Comparison of ENCODE assay signal across 8 mouse cellular contexts in genomic region chr10:95398489-95398888, GRCm38 (mm10). TPM values are rescaled to one million over a fixed set of nuclear protein-coding genes. Genes with fewer than 3 reads are reported as not detected.
DNase-seq lines count a peak whose midpoint lies in the region; ATAC-seq and TF ChIP-seq lines count a peak whose summit lies in the region.

No protein-coding gene starts in this region.

- no peak for TF ChIP-seq CTCF in cerebellum, adult 2 months (IDR thresholded peaks at IDR 0.05; ENCODE audit: borderline replicate concordance, insufficient read depth, low read depth, low read length)

- peak overlapping the region; percentile 70 for H3K4me2 ChIP-seq in embryonic facial prominence, embryonic 15.5 days (replicated peaks)
- peak overlapping the region; percentile 75 for H3K4me2 ChIP-seq in lung, embryonic 16.5 days (ENCODE audit: low read depth, low read length)

- WGBS in cerebellum, adult 2 months: 2% methylated on average over 18 of the region's 18 CpGs
- 1% methylated on average over 18 of the region's 18 CpGs for WGBS in embryonic facial prominence, embryonic 15.5 days
- WGBS in lung, embryonic 16.5 days: 7% methylated on average over 18 of the region's 18 CpGs

- DNase-seq in cerebellum, adult 2 months: no peak
- no peak for DNase-seq in cerebellum, adult 8-10 months
- peak; percentile 45 for DNase-seq in heart, postnatal 4 days
- no peak for DNase-seq in urinary bladder, postnatal 25 days (ENCODE audit: low spot score)
- no peak for DNase-seq in natural killer cell, adult 2 months (ENCODE audit: low spot score in 2 of 2)

- TF ChIP-seq POLR2A in cerebellum, adult 2 months (IDR thresholded peaks at IDR 0.05; ENCODE audit: borderline replicate concordance, insufficient read depth, low read length): no peak

- H3K27ac ChIP-seq in cerebellum, adult 2 months (ENCODE audit: insufficient read depth, low read length): no peak overlapping the region
- no peak overlapping the region for H3K27ac ChIP-seq in embryonic facial prominence, embryonic 15.5 days (replicated peaks)
- peak overlapping the region; percentile 73 for H3K27ac ChIP-seq in lung, embryonic 16.5 days (ENCODE audit: low read length)

- no peaks in the 10 kb centered on the region for H3K36me3 ChIP-seq in embryonic facial prominence, embryonic 15.5 days
- no peaks in the 10 kb centered on the region for H3K36me3 ChIP-seq in lung, embryonic 16.5 days (ENCODE audit: control insufficient read depth, insufficient read depth, low read length)

- H3K9me3 ChIP-seq in embryonic facial prominence, embryonic 15.5 days (replicated peaks): no peaks in the 10 kb centered on the region
- H3K9me3 ChIP-seq in lung, embryonic 16.5 days (ENCODE audit: control insufficient read depth, low read length): no peaks in the 10 kb centered on the region

- H3K27me3 ChIP-seq in cerebellum, adult 2 months (ENCODE audit: control insufficient read depth, insufficient read depth, low read length): no peaks in the 10 kb centered on the region
- no peaks in the 10 kb centered on the region for H3K27me3 ChIP-seq in embryonic facial prominence, embryonic 15.5 days
- no peaks in the 10 kb centered on the region for H3K27me3 ChIP-seq in lung, embryonic 16.5 days (ENCODE audit: control insufficient read depth, insufficient read depth, low read depth, low read length)

- no peak overlapping the region for H3K9ac ChIP-seq in embryonic facial prominence, embryonic 15.5 days
- peak overlapping the region; percentile 61 for H3K9ac ChIP-seq in lung, embryonic 16.5 days (ENCODE audit: low read length)

- H3K4me3 ChIP-seq in cerebellum, adult 2 months (replicated peaks; ENCODE audit: insufficient read depth, low read depth, low read length): peak overlapping the region; percentile 0
- peak overlapping the region; percentile 36 for H3K4me3 ChIP-seq in embryonic facial prominence, embryonic 15.5 days (replicated peaks)
- H3K4me3 ChIP-seq in lung, embryonic 16.5 days (ENCODE audit: low read length): peak overlapping the region; percentile 38

- ATAC-seq in embryonic facial prominence, embryonic 15.5 days (ENCODE audit: insufficient number of reproducible peaks, low FRiP score, low TSS enrichment, low read depth): peak; percentile 74; the same call in 1 of the 2 replicates
- peak; percentile 61 for ATAC-seq in lung, embryonic 16.5 days (ENCODE audit: low read depth)
- ATAC-seq in megakaryocyte progenitor cell, adult 5-6 weeks (replicated peaks; ENCODE audit: poor library complexity): no peak

- H3K4me1 ChIP-seq in cerebellum, adult 2 months (ENCODE audit: control insufficient read depth, insufficient read depth, low read length): no peaks in the 10 kb centered on the region
- H3K4me1 ChIP-seq in embryonic facial prominence, embryonic 15.5 days: peaks cover 44% of the 10 kb centered on the region
- H3K4me1 ChIP-seq in lung, embryonic 16.5 days (replicated peaks; ENCODE audit: control insufficient read depth, insufficient read depth, low read length): peaks cover 37% of the 10 kb centered on the region

RNA-seq across cellular contexts. Expression of gene Socs2, which starts 18.5 kb away (rescaled TPM):
- 16.6 TPM in 2 replicates for polyA plus RNA-seq in cerebellum, adult 2 months (2012; rRNA removed)
- 64.9 and 74.6 TPM in 2 replicates for polyA plus RNA-seq in embryonic facial prominence, embryonic 15.5 days (2015; fragmentation: Nextera tagmentation; extraction: Ambion mirVana)
- total RNA-seq in heart, postnatal 4 days (2021): 100 to 1,000 TPM; 114 to 125 TPM
- 90.3 and 93.1 TPM in 2 replicates for polyA plus RNA-seq in lung, embryonic 16.5 days (2015; fragmentation: Nextera tagmentation; extraction: Ambion mirVana)
- 1.0 TPM in 1 of 2 replicates, not detected in the other for total RNA-seq in megakaryocyte progenitor cell, adult 5-6 weeks (2015)
- 0.33 and 0.61 TPM in 2 replicates for total RNA-seq in megakaryocyte progenitor cell, adult 5-6 weeks (2017)
